Mouse (Mus musculus) forelimb bud, embryonic 11.5 days (tissue): Measurements from ENCODE around the gene Gm7138.
"Not testable (repeated sequence)": the region's sequence is repeated elsewhere in the genome, so short reads cannot be mapped to it uniquely, and the experiment has no call there.

Source experiments
- DNase-seq: peaks from one replicate; pipeline ENCODE4 v3.0.0-alpha.2; 2012; ENCODE audit warnings: low read depth, low spot score

Gene Gm7138

DNA sequence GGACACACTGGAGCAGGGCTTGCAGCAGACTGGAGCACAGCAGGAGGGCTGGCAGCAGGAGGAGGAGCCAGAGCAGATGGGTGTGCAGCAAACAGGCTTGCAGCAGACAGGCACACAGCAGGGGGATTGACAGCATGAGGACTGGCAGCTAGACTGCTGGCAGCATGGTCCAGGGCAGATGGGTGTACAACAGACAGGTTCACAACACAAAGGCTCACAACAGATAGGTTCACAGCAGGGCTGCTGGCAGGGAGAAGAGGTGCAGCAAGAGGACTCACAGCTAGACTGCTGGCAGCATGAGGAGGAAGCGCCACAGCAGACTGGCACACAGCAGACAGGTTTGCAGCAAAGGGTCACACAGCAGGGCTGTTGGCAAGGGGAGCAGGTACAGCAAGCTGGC, 26.1 kb downstream of the Gm7138 start:
- DNase-seq = not testable (repeated sequence)

DNA sequence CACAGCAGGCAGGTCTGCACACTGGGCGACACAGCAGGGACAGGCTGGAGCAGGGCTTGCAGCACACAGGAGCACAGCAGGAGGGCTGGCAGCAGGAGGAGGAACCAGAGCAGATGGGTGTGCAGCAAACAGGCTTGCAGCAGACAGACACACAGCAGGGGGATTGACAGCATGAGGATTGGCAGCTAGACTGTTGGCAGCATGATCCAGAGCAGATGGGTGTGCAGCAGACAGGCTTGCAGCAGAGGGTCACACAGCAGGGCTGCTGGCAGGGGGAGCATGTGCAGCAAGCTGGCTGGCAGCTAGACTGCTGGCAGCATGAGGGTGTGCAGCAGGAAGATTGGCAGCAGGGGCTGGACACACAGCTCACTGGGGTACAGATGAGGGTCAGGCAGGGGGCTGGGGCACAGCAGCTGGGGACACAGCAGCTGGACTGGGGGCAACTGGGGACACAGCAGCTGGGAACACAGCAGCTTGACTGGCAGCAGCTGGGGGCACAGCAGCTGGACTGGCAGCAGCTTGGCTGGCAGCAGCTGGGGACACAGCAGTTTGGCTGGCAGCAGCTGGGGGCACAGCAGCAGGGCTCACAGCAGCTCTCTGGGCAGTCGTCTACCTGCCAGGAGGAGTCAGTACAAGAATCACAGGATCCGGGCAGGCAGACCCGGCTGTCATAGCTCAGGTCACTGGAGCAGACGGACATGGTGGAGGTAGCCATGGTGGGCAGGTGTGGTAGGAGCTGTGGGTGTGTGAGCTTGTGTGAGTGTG, 34.6 kb downstream of the Gm7138 start, which contains the start of gene Gm18596:
TSS of gene Gm18596 (minus strand) at position 715 of the 765 bp plus-strand sequence.
- DNase-seq = not testable (repeated sequence)

DNA sequence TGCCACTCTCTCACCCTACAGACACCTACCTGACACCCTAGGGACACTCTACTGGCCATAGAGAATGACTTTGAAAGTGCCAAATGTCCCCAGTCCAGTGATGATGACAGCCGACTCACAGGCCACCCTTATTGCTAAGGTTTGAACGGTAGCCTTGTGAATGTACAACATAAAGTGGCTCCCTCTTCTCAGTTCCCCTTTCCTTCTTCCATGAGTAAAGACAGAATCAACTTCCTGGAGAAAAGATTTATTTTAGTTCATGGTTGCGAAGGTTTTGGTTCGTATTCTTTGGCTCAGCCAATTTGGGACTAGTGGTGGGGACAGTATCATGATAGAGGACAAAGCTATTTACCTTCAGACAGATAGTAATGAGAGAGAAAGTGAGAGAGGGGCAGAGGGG, 37.8 kb downstream of the Gm7138 start:
- no peak for DNase-seq

DNA sequence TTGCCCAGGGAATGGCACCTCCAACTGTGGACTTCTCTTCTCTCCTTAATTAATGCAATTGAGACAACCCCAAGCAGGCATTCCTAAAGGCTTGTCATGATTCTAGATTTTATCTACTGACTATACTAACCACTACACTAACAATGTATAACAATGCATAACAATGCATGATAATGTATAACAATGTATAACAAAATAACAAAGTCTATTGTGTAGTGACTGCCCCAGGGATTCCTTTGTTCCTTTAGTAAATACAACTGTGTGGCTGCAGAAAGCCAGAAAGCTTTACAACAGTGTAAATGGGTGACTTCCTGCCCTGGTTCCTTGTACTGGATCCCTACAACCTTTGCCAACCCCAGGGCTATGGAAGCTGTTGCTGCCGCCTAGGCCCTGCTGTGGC, 40.8 kb downstream of the Gm7138 start:
- no peak for DNase-seq

DNA sequence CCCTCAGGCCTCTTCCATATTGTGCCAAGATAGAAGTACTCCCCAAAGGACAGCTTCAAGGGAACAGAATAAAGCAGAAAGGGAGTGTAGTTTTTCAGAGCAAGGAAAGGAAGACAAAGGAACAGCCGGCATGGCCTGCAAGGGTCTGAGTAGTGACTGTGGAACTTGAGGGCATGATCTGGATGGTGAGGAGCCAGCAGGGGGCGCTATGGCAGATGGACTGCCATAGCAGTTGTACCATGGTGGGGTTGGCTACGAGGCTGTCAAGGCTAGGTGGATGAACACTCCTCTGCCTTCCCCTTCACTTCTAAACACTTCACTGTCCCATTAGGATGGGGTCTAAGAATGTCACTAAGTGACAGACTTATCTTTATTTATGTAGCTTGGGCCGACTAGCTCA, 47.5 kb downstream of the Gm7138 start:
- DNase-seq = no peak

DNA sequence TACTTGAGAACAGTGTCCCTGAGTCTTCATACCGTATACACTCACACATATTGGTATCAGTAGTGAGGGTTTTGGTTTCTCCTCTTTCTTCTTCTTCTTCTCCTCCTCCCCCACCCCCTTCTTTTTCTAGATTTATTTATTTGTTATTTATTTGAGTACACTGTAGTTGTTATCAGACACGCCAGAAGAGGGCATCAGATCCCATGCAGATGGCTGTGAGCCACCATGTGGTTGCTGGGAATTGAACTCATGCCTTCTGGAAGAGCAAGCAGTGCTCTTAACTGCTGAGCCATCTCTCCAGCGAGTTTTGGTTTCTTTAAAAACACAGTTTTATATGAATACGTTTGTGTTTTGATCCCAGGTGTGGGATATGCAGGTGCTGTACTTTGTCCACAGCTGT, 48.5 kb downstream of the Gm7138 start:
- no peak for DNase-seq
